Mouse (Mus musculus): ENCODE measurements around the gene Ttc39b.

Gene Ttc39b

GRCm38 (mm10) chr4:83316718-83317117, 7.3 kb downstream of the Ttc39b start:
- DNase-seq = peak; percentile 15

GRCm38 (mm10) chr4:83315930-83316329, 8.1 kb downstream of the Ttc39b start:
- no peak for DNase-seq

GRCm38 (mm10) chr4:83314922-83315881, 8.9 kb downstream of the Ttc39b start:
- DNase-seq = peak; percentile 58

- peak; percentile 50 for DNase-seq
Measured at GRCm38 (mm10) chr4:83314261-83314793, 9.7 kb downstream of the Ttc39b start.

GRCm38 (mm10) chr4:83312336-83312735, 11.7 kb downstream of the Ttc39b start:
- DNase-seq = no peak

- no peak for DNase-seq
Measured at GRCm38 (mm10) chr4:83311481-83311880, 12.6 kb downstream of the Ttc39b start.

GRCm38 (mm10) chr4:83310990-83311389, 13.1 kb downstream of the Ttc39b start:
- no peak for DNase-seq

- DNase-seq = no peak
Measured at GRCm38 (mm10) chr4:83308914-83309313, 15.1 kb downstream of the Ttc39b start.

GRCm38 (mm10) chr4:83307686-83308469, 16.2 kb downstream of the Ttc39b start:
- DNase-seq = no peak

GRCm38 (mm10) chr4:83306879-83307278, 17.2 kb downstream of the Ttc39b start:
- DNase-seq = no peak

GRCm38 (mm10) chr4:83305099-83305498, 19.0 kb downstream of the Ttc39b start:
- no peak for DNase-seq

GRCm38 (mm10) chr4:83302887-83303827, 20.9 kb downstream of the Ttc39b start:
- peak; percentile 80 for DNase-seq

GRCm38 (mm10) chr4:83302123-83302737, 21.8 kb downstream of the Ttc39b start:
- DNase-seq = no peak

- no peak for DNase-seq
Measured at GRCm38 (mm10) chr4:83301713-83302112, 22.3 kb downstream of the Ttc39b start.

- no peak for DNase-seq
Measured at GRCm38 (mm10) chr4:83284768-83285350, 39.2 kb downstream of the Ttc39b start.

GRCm38 (mm10) chr4:83283973-83284767, 39.9 kb downstream of the Ttc39b start:
- no peak for DNase-seq

GRCm38 (mm10) chr4:83282424-83282823, 41.6 kb downstream of the Ttc39b start:
- DNase-seq = no peak

GRCm38 (mm10) chr4:83279236-83279635, 44.8 kb downstream of the Ttc39b start:
- no peak for DNase-seq

- no peak for DNase-seq
Measured at GRCm38 (mm10) chr4:83274241-83274640, 49.8 kb downstream of the Ttc39b start.

GRCm38 (mm10) chr4:83273616-83274050, 50.4 kb downstream of the Ttc39b start:
- DNase-seq = peak; percentile 24
